Comparison of ENCODE assay signal across 9 mouse cellular contexts in the genomic region with DNA sequence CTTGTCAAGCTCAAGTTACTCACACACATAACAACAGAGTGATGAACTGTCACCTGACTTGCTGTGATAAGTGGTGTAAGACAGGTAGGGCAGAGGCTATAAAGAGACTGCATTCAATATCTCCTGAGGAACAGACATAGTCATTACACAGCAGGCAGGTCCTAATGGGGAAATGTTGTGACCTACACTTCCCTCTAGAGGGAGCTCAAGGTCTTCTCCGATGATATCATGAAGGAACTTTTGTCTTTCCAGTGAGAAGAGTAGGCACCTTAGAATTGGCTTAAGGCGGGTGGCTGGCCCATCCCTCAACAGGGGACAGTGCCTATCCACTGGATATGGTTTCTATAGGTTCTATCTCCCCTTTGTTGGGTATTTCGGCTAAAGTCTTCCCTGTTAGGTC. TPM values are rescaled to one million over a fixed set of nuclear protein-coding genes. Genes with fewer than 3 reads are reported as not detected.
DNase-seq lines count a peak whose midpoint lies in the region; ATAC-seq and TF ChIP-seq lines count a peak whose summit lies in the region.
"Had no signal": no experiment of that assay in that cellular context is flagged by ENCODE, and none has a peak within 500 bp of the region (broad histone marks: within the 10 kb centered on the region; RNA-seq: fewer than 3 reads in every experiment).

No protein-coding gene starts in this region.

- no peak overlapping the region for H3K27ac ChIP-seq in kidney, embryonic 15.5 days
- H3K27ac ChIP-seq in limb, embryonic 14.5 days (replicated peaks; ENCODE audit: low read depth, low read length), result no peak overlapping the region
- no peak overlapping the region for H3K27ac ChIP-seq in midbrain, postnatal 0 days (ENCODE audit: low read depth, low read length)
- H3K27ac ChIP-seq in testis, adult 2 months (ENCODE audit: control insufficient read depth, insufficient read depth, low read depth, low read length), result no peak overlapping the region

- H3K36me3 ChIP-seq in kidney, embryonic 15.5 days, result no peaks in the 10 kb centered on the region
- no peaks in the 10 kb centered on the region for H3K36me3 ChIP-seq in limb, embryonic 14.5 days (ENCODE audit: control insufficient read depth, insufficient read depth, low read length)
- no peaks in the 10 kb centered on the region for H3K36me3 ChIP-seq in midbrain, postnatal 0 days (ENCODE audit: insufficient read depth, low read length)
- H3K36me3 ChIP-seq in testis, adult 2 months (ENCODE audit: control insufficient read depth, insufficient read depth, low read length), result no peaks in the 10 kb centered on the region

- TF ChIP-seq CTCF in midbrain, postnatal 0 days (IDR thresholded peaks at IDR 0.05), result peak; percentile 78
- TF ChIP-seq CTCF in testis, adult 2 months (IDR thresholded peaks at IDR 0.05; ENCODE audit: control insufficient read depth, insufficient read depth, insufficient replicate concordance, low read depth, low read length), result peak; percentile 24; the same call in 1 of the 2 replicates

- WGBS in kidney, embryonic 15.5 days, result 19% methylated on average over 3 of the region's 3 CpGs
- WGBS in limb, embryonic 14.5 days, result 21% methylated on average over 3 of the region's 3 CpGs
- WGBS in midbrain, postnatal 0 days, result 23% methylated on average over 3 of the region's 3 CpGs

- no peak overlapping the region for H3K9ac ChIP-seq in kidney, embryonic 15.5 days
- no peak overlapping the region for H3K9ac ChIP-seq in limb, embryonic 14.5 days (ENCODE audit: low read depth, low read length, severe bottlenecking)
- no peak overlapping the region for H3K9ac ChIP-seq in midbrain, postnatal 0 days (replicated peaks; ENCODE audit: low read length, poor library complexity, severe bottlenecking)

- H3K4me1 ChIP-seq in kidney, embryonic 15.5 days, result no peaks in the 10 kb centered on the region
- no peaks in the 10 kb centered on the region for H3K4me1 ChIP-seq in limb, embryonic 14.5 days (ENCODE audit: control insufficient read depth, insufficient read depth, low read length)
- H3K4me1 ChIP-seq in midbrain, postnatal 0 days (ENCODE audit: insufficient read depth, low read length), result no peaks in the 10 kb centered on the region
- H3K4me1 ChIP-seq in testis, adult 2 months (ENCODE audit: control insufficient read depth, insufficient read depth, low read length), result no peaks in the 10 kb centered on the region

- peak; percentile 64 for DNase-seq in CD4-positive helper T cell, adult 2 months (ENCODE audit: low read depth, low spot score)
- DNase-seq in adipocyte (ENCODE audit: low spot score), result peak; percentile 75
- DNase-seq in embryo, embryonic 11.5 days (ENCODE audit: low read depth, low spot score), result peak; percentile 61
- peak; percentile 50 to 65 for DNase-seq in heart, adult 9 months (ENCODE audit: low spot score in 2 of 2)
- peak; percentile 86 for DNase-seq in limb, embryonic 14.5 days (ENCODE audit: low spot score)
- DNase-seq in midbrain, postnatal 0 days (ENCODE audit: low spot score), result peak; percentile 76

- no peak overlapping the region for H3K4me3 ChIP-seq in kidney, embryonic 15.5 days (replicated peaks)
- H3K4me3 ChIP-seq in limb, embryonic 14.5 days (replicated peaks; ENCODE audit: low read length), result no peak overlapping the region
- H3K4me3 ChIP-seq in midbrain, postnatal 0 days (ENCODE audit: low read depth, low read length), result no peak overlapping the region
- H3K4me3 ChIP-seq in testis, adult 2 months (ENCODE audit: control insufficient read depth, low read depth, low read length), result no peak overlapping the region
- H3K4me3 ChIP-seq: erythroblast, embryonic 14.5 days had no signal

- TF ChIP-seq POLR2A in limb, embryonic 14.5 days (IDR thresholded peaks at IDR 0.05; ENCODE audit: borderline replicate concordance, extremely low read depth, insufficient read depth, insufficient read length), result no peak
- TF ChIP-seq POLR2A in testis, adult 2 months (IDR thresholded peaks at IDR 0.05; ENCODE audit: control insufficient read depth, low read depth, low read length), result no peak

- H3K27me3 ChIP-seq in kidney, embryonic 15.5 days, result no peaks in the 10 kb centered on the region
- H3K27me3 ChIP-seq in limb, embryonic 14.5 days (ENCODE audit: control insufficient read depth, insufficient read depth, low read length), result no peaks in the 10 kb centered on the region
- no peaks in the 10 kb centered on the region for H3K27me3 ChIP-seq in midbrain, postnatal 0 days (ENCODE audit: insufficient read depth, low read length)
- no peaks in the 10 kb centered on the region for H3K27me3 ChIP-seq in testis, adult 2 months (ENCODE audit: control insufficient read depth, insufficient read depth, low read length)

- H3K9me3 ChIP-seq in kidney, embryonic 15.5 days (replicated peaks), result no peaks in the 10 kb centered on the region
- no peaks in the 10 kb centered on the region for H3K9me3 ChIP-seq in limb, embryonic 14.5 days (ENCODE audit: control insufficient read depth, low read length)
- H3K9me3 ChIP-seq in midbrain, postnatal 0 days (ENCODE audit: low read length), result no peaks in the 10 kb centered on the region

- H3K4me2 ChIP-seq in kidney, embryonic 15.5 days, result no peak overlapping the region
- no peak overlapping the region for H3K4me2 ChIP-seq in limb, embryonic 14.5 days (replicated peaks; ENCODE audit: low read depth, low read length, severe bottlenecking)
- no peak overlapping the region for H3K4me2 ChIP-seq in midbrain, postnatal 0 days (ENCODE audit: low read depth, low read length, poor library complexity, severe bottlenecking)

- ATAC-seq in kidney, embryonic 15.5 days (replicated peaks; ENCODE audit: low FRiP score), result peak; percentile 74
- ATAC-seq in limb, embryonic 14.5 days (ENCODE audit: low FRiP score, low read depth), result peak; percentile 81; the same call in 1 of the 2 replicates
- no peak for ATAC-seq in midbrain, postnatal 0 days (ENCODE audit: low FRiP score)

RNA-seq across cellular contexts. Expression of a gene that starts 18.3 kb away (rescaled TPM):
- 235 and 237 TPM in 2 replicates for polyA plus RNA-seq in kidney, embryonic 15.5 days (2015; fragmentation: Nextera tagmentation; extraction: Ambion mirVana)
- polyA plus RNA-seq in limb, embryonic 14.5 days (2012; rRNA removed), result 0.25 and 0.32 TPM in 2 replicates
- not detected in 2 replicates for polyA plus RNA-seq in limb, embryonic 14.5 days (2014; fragmentation: Nextera tagmentation; extraction: Ambion mirVana)
- total RNA-seq in midbrain, postnatal 0 days (2014; rRNA removed), result 0.88 and 0.94 TPM in 2 replicates
- 0.56 and 0.73 TPM in 2 replicates for polyA plus RNA-seq in midbrain, postnatal 0 days (2015; fragmentation: Nextera tagmentation; extraction: Ambion mirVana)
- 0.10 and 0.25 TPM in 2 replicates for polyA plus RNA-seq in testis, adult 2 months (2012; rRNA removed)
- polyA plus RNA-seq: erythroblast, embryonic 14.5 days had no signal

RNA-seq across cellular contexts. Expression of a gene that starts 30.1 kb away (rescaled TPM):
- polyA plus RNA-seq in kidney, embryonic 15.5 days (2015; fragmentation: Nextera tagmentation; extraction: Ambion mirVana), result 19.6 and 21.9 TPM in 2 replicates
- polyA plus RNA-seq in limb, embryonic 14.5 days (2012; rRNA removed), result 28.4 and 35.7 TPM in 2 replicates
- polyA plus RNA-seq in limb, embryonic 14.5 days (2014; fragmentation: Nextera tagmentation; extraction: Ambion mirVana), result 37.0 and 39.2 TPM in 2 replicates
- total RNA-seq in midbrain, postnatal 0 days (2014; rRNA removed), result 182 and 193 TPM in 2 replicates
- polyA plus RNA-seq in midbrain, postnatal 0 days (2015; fragmentation: Nextera tagmentation; extraction: Ambion mirVana), result 164 and 180 TPM in 2 replicates
- 69.1 and 104 TPM in 2 replicates for polyA plus RNA-seq in testis, adult 2 months (2012; rRNA removed)

RNA-seq across cellular contexts. Expression of a gene that starts 46.6 kb away (rescaled TPM):
- 10.3 and 10.5 TPM in 2 replicates for polyA plus RNA-seq in kidney, embryonic 15.5 days (2015; fragmentation: Nextera tagmentation; extraction: Ambion mirVana)
- polyA plus RNA-seq in limb, embryonic 14.5 days (2012; rRNA removed), result 4.5 and 5.8 TPM in 2 replicates
- 9.6 and 10.4 TPM in 2 replicates for polyA plus RNA-seq in limb, embryonic 14.5 days (2014; fragmentation: Nextera tagmentation; extraction: Ambion mirVana)
- 6.3 and 10.4 TPM in 2 replicates for total RNA-seq in midbrain, postnatal 0 days (2014; rRNA removed)
- 4.2 and 6.0 TPM in 2 replicates for polyA plus RNA-seq in midbrain, postnatal 0 days (2015; fragmentation: Nextera tagmentation; extraction: Ambion mirVana)
- 4.9 and 5.4 TPM in 2 replicates for polyA plus RNA-seq in testis, adult 2 months (2012; rRNA removed)
- polyA plus RNA-seq: erythroblast, embryonic 14.5 days had no signal

RNA-seq across cellular contexts. Expression of a gene that starts 46.7 kb away (rescaled TPM):
- 84.8 and 93.1 TPM in 2 replicates for polyA plus RNA-seq in kidney, embryonic 15.5 days (2015; fragmentation: Nextera tagmentation; extraction: Ambion mirVana)
- 17.1 and 30.0 TPM in 2 replicates for polyA plus RNA-seq in limb, embryonic 14.5 days (2012; rRNA removed)
- 74.3 and 80.2 TPM in 2 replicates for polyA plus RNA-seq in limb, embryonic 14.5 days (2014; fragmentation: Nextera tagmentation; extraction: Ambion mirVana)
- total RNA-seq in midbrain, postnatal 0 days (2014; rRNA removed), result 36.6 and 44.3 TPM in 2 replicates
- 75.7 and 76.7 TPM in 2 replicates for polyA plus RNA-seq in midbrain, postnatal 0 days (2015; fragmentation: Nextera tagmentation; extraction: Ambion mirVana)
- 2.3 and 3.0 TPM in 2 replicates for polyA plus RNA-seq in testis, adult 2 months (2012; rRNA removed)

Comparison
In these comparisons a context has a peak if more than half of its experiments do, and no peak if none do; other contexts are left out.
1. RNA of a gene that starts 18.3 kb away (polyA plus RNA-seq): 235 to 237 TPM in kidney, embryonic 15.5 days; 0.56 to 0.73 TPM in midbrain, postnatal 0 days, 0.25 to 0.32 TPM in limb, embryonic 14.5 days and 0.10 to 0.25 TPM in testis, adult 2 months; every median in the first group is over 100 times any median in the second.
2. Peak in every context shown above with its lines, with median percentiles within 50 percentile points of each other: DNase-seq.